Mouse (Mus musculus) hindlimb bud, embryonic 11.5 days (tissue): ENCODE data around the gene Ank.
"Not testable (repeated sequence)": the region's sequence is repeated elsewhere in the genome, so short reads cannot be mapped to it uniquely, and the experiment has no call there.

Experiments used
- DNase-seq: peaks from one replicate; pipeline ENCODE4 v3.0.0-alpha.2; 2012; ENCODE audit warnings: low read depth, low spot score; ENCODE audit errors: extremely low spot score

Gene Ank

DNA sequence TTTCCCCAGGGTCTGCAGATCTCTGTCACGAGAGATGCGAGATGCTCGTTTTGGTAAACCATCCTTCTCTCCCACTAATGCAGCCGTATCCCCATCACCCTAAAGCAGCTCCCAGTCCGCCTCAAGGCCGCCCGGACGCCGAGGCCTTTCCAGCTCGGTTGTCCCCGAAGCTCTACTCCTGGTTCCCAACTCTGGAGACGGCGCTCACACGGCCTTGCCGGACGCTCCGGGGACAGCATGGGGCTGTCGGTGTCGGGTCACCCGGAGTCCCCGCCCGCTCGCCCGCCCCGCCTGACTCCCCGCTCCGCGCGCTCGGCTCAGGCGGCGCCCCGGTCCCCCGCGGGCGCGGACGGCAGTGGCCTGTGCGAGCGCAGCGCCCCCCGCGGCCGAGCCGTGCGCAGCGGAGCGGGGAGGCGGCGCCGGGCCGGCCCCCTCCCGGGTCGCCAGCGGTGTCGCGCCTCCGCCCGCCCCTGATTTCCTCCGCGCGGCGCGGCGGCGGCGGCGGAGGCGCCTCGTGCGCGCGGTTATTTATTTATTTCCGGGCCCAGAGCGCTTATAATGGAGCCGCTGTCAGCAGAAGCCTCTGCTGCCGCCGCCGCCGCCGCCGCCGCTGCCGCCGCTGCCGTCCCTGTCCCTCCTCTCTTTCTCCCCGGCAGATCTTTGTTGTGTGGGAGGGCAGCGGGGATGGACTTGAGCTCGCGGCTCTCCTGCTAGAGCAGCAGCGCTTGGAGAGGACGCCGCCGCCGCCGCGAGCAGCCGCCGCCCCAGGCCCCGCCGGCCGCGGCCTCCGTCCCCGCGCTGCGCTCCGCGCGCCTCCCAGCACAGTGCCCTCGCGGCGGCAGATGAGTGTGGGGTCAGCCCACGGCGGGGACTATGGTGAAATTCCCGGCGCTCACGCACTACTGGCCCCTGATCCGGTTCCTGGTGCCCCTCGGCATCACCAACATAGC lies at the start of gene Ank:
Gene Ank (plus strand): TSS at position 547 of the 950 bp plus-strand sequence.
- DNase-seq, result no peak

DNA sequence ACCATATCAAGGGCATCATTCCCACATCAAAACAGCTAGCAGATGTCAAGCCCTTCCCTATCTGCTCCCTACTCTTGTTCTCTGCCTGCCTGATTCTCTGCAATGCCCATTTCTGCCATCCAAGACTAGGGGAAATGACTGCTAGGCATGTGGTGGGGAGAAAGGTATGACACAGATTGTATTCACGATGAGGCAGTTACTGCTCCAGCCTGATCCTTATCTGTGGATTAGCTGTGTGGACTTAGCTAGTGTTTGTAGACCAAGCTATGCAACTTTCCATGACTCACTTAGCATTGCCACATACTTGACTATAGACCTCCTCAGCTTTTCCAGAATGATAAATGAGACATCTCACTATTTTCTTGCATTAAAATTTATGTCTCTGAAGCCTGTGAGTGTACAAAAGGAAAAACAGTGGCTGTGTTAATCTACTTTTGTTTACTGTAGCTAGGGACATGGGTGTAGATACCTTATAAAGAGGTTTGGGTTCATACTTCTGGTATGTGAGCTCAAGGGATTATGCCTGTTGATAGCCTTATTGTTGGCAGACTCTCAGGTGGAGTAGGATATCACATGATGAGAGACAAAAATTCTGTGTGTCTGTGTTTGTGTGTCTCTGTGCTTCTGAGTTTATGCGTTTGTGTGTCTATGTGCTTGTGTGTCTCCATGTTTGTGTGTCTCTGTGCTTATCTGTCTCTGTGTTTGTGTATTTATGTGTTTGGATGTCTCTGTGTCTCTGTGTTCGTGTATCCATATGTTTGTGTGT lies 47.7 kb upstream of the Ank start:
- no peak for DNase-seq

- DNase-seq, result no peak
Observed at GRCm38 (mm10) chr15:27421531-27421930, 44.9 kb upstream of the Ank start.

DNA sequence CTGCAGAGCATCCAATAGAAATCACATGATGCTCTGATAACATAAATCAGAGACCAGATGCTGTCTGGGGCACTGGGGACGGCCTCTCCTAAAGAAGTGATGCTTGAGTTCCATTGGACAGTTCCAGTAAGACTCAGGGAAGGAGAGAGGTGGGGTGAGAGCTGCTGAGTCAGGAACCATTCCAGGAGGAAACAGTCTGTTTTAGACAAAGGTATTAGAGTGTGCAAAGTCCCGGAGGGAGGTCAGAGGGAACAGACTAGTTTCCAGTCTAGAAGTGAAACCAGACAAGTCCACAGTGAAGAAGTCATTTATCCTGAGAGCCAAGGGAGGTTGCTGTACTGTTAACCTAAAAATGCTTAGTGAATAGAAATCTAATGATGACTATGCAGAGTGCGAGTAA lies 38.9 kb upstream of the Ank start:
- DNase-seq, result no peak

DNA sequence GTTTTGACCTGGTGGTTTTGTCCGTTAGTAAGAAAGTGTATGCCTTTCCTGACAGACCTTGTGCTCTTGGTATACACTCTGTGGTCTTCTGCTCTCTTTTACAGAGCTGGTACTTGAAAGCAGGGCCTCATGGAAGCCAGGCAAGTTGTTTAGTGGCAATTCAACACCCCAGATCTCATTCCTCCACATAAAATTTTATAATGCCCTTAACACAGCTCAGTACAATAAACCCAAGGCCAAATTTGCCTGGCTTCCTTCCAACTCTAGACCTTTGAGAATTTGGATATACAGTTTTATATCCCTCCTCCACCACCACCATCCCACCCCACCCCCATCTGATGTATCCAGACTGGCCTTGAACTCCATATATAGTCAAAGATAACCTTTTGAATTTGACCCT lies 36.2 kb upstream of the Ank start:
- DNase-seq, result no peak

- no peak for DNase-seq
Observed at GRCm38 (mm10) chr15:27432851-27433615, 33.4 kb upstream of the Ank start.

- no peak for DNase-seq
Observed at GRCm38 (mm10) chr15:27435409-27435808, 31.1 kb upstream of the Ank start.

GRCm38 (mm10) chr15:27436194-27436593 lies 30.3 kb upstream of the Ank start:
- no peak for DNase-seq

DNA sequence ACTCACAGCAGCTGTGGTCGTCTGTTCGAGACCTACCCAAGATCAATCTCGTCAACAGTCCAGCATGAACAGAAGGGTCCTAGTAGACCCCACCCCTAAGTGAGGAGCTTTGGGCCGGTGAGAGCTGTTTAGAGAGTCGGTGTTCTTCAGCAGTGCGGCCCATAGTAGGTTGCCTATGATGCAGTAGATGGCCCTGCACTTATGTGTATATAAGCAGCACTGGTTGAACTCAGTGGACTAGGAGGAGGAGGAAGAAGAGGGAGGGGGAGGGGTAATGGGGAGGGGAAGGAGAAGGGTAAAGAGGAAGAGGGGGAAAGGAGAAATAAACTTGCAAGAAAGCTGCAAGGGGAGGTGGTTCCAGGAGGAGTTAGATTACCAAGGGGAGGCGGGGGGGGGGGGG lies 25.4 kb upstream of the Ank start:
- DNase-seq, result no peak

- no peak for DNase-seq
Observed at GRCm38 (mm10) chr15:27441529-27441928, 24.9 kb upstream of the Ank start.

DNA sequence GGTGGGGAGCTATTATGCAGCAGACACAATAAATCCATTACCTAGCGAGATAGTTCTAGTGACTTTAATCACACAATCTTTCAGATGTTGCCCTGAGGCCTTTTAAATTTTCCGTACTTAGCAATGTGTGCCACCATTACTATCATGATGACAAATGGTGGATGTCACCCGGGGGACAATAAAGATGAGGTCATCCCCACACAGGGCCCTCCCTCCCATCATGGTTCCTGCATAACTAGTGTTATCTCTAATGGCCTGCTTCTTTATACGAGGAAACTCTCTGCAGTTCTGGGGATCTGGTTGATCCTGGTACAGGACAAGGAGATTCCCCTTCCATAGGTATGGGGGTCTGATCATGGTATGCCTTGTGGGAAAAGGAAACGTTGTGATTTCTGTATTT lies 24.5 kb upstream of the Ank start:
- DNase-seq, result no peak

DNA sequence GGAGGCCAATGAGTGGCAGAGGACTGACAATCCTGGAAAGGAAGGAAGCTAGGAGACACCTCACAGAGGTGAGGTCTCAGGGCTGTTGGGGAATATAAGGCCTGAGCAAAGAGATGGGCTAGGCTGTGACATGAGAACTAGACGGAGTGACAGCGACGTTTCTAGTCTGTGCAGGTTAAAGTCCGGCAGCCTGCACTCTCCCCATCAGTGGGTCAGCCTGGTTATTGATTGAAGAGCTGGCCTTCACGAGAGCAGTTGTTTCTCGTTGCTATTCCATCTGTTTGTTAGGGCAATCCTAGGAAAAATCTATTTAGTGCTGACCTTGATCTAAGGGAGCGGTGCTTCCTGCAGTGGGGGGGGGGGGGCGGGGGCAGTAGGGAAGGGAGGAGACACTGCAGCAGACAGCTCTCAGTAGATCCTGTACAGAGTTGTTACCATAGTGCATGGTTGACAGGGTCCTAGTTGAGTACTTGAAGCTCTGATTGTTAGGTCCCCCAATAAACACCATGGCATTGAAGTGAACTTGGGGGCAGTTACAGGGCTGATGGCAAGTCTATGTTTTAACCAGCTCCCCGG lies 21.6 kb upstream of the Ank start:
- no peak for DNase-seq

- no peak for DNase-seq
Observed at GRCm38 (mm10) chr15:27450689-27451088, 15.8 kb upstream of the Ank start.

DNA sequence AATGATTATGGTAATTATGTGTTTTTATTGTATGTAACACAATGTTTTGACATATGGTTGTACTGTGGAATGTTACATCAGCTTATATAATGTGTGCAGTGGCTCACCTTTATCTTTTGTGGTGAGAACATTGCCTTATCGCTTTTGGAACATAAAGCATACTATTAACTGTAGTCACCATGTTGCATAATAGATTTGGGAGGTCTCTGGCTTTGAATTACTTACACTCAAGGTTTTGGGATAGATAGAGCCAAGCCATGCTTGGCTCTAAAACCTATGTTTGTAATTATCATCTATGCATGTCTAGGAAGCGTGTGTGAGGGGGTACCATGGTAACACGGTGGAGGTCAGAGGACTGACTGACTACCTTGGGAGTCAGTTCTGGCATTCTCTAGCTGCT lies 14.7 kb upstream of the Ank start:
- DNase-seq, result no peak

GRCm38 (mm10) chr15:27452496-27452895 lies 14.0 kb upstream of the Ank start:
- DNase-seq, result no peak

DNA sequence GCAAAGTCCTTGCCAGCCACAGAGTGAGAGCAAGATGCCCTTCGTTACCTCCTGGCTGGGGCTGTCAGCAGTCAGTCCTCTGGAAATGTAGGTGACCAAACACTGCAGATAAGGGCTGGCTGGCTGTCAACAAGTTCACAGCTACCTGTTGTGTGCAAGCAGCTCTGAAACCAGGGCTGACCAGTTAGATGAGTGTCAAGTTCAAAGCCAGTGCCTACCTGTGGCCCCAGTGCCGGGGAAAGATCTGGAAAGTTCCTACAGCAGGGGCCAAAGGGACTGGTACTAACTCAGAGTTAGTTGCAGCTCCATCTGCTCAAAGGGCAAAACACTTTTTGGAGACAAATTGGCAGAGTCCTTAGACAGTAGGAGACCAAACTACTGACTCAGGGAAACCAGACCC lies 9.5 kb upstream of the Ank start:
- no peak for DNase-seq

- DNase-seq, result not testable (repeated sequence)
Observed at GRCm38 (mm10) chr15:27459781-27460180, 6.7 kb upstream of the Ank start.

- no peak for DNase-seq
Observed at GRCm38 (mm10) chr15:27461336-27462245, 4.9 kb upstream of the Ank start.

DNA sequence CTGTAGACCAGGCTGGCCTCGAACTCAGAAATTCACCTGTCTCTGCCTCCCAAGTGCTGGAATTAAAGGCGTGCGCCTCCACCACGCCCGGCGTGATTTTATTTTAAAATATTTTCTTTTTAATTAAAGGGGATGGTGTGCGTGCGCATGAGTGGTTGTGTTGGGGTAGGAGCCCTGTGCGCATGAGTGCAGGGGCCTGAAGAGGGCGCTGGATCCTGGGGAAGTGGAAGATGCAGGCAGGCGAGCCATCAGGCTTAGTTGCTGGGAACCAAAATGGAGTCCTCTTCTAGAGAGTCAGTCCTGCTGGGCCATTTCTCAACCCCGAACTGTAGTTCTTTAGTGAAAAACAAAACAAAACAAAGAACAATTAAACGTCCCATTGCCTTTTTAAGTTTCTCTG lies 2.6 kb upstream of the Ank start:
- no peak for DNase-seq
